Mouse (Mus musculus): ENCODE results near the gene Cables2. TPM values are rescaled to one million over a fixed set of nuclear protein-coding genes. Genes with fewer than 3 reads are reported as not detected.

Gene Cables2
- polyA plus RNA-seq, 1 experiment from 2014 or later: 18.5 TPM

DNA sequence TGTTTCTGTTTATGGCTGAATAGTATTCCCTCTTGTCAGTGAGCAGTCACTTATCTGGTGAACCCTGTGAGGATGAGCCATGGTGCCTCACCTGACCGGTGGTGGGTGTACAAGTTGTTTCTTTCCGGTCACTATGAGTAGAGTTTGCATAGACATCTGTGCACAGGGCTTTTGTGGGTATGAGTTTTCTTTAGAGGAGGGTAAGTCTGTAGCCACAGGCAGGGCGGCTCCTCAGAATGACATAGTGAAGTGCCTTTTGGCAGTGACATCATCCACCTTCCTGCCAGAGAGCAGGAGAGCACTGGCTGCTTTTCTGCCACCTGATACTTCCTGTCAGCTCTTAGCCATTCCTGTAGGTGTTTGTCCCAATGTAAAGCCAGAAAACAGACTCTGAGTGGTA lies 32.2 kb upstream of the Cables2 start:
- no peaks in the 10 kb centered on the region for H3K27me3 ChIP-seq (replicated peaks; ENCODE audit: control insufficient read depth, insufficient read depth, low read length)
- WGBS: 84% methylated on average over 3 of the region's 3 CpGs
- H3K9me3 ChIP-seq (ENCODE audit: control insufficient read depth, low read length): no peaks in the 10 kb centered on the region
- no peak overlapping the region for H3K4me2 ChIP-seq (ENCODE audit: low read length)
- no peak overlapping the region for H3K4me3 ChIP-seq (replicated peaks; ENCODE audit: low read length)
- ATAC-seq: no peak
- no peaks in the 10 kb centered on the region for H3K36me3 ChIP-seq (ENCODE audit: control insufficient read depth, insufficient read depth)
- H3K9ac ChIP-seq (replicated peaks; ENCODE audit: low read depth, low read length): no peak overlapping the region
- no peak overlapping the region for H3K27ac ChIP-seq (ENCODE audit: low read length)
- no peaks in the 10 kb centered on the region for H3K4me1 ChIP-seq (replicated peaks; ENCODE audit: control insufficient read depth, insufficient read depth, low read length)

GRCm38 (mm10) chr2:180304554-180304953 lies 31.3 kb upstream of the Cables2 start:
- no peak for ATAC-seq

DNA sequence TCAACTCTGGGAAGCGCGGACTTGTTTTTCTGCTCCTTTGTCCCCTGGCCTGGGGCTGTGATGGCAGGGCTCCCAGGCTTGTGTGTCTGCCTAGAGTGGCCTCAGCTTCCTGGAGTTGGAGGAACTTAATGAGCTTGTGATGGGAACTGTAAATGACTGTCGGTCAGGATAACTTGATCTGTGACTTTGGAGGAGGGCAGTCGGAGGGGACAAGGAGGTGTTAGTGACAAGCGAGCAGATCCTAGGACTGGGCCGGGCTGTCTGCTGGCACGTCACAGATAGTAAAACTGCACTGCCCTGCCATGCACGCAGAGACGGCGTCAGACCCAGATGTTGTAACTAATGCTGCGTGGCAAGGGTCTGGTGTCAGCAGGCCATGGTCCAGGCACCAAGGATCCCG lies 30.2 kb upstream of the Cables2 start:
- Histone ChIP-seq H3K4me1 (replicated peaks; ENCODE audit: control insufficient read depth, insufficient read depth, low read length) (no peaks in the 10 kb centered on the region), H3K27ac (ENCODE audit: low read length) (no peak overlapping the region), H3K4me3 (replicated peaks; ENCODE audit: low read length) (no peak overlapping the region), H3K27me3 (replicated peaks; ENCODE audit: control insufficient read depth, insufficient read depth, low read length) (no peaks in the 10 kb centered on the region), H3K9ac (replicated peaks; ENCODE audit: low read depth, low read length) (no peak overlapping the region), H3K9me3 (ENCODE audit: control insufficient read depth, low read length) (no peaks in the 10 kb centered on the region), H3K4me2 (ENCODE audit: low read length) (no peak overlapping the region), H3K36me3 (ENCODE audit: control insufficient read depth, insufficient read depth) (no peaks in the 10 kb centered on the region)
- no peak for ATAC-seq
- WGBS: 92% methylated on average over 12 of the region's 12 CpGs

More at GRCm38 (mm10) chr2:180304554-180304953, 31.3 kb upstream of the Cables2 start:
- Histone ChIP-seq H3K4me3 (replicated peaks; ENCODE audit: low read length) (no peak overlapping the region), H3K27ac (ENCODE audit: low read length) (no peak overlapping the region), H3K9ac (replicated peaks; ENCODE audit: low read depth, low read length) (no peak overlapping the region), H3K9me3 (ENCODE audit: control insufficient read depth, low read length) (no peaks in the 10 kb centered on the region), H3K4me2 (ENCODE audit: low read length) (no peak overlapping the region), H3K4me1 (replicated peaks; ENCODE audit: control insufficient read depth, insufficient read depth, low read length) (no peaks in the 10 kb centered on the region), H3K36me3 (ENCODE audit: control insufficient read depth, insufficient read depth) (no peaks in the 10 kb centered on the region), H3K27me3 (replicated peaks; ENCODE audit: control insufficient read depth, insufficient read depth, low read length) (no peaks in the 10 kb centered on the region)
- 45% methylated on average over 4 of the region's 4 CpGs for whole genome bisulfite sequencing

DNA sequence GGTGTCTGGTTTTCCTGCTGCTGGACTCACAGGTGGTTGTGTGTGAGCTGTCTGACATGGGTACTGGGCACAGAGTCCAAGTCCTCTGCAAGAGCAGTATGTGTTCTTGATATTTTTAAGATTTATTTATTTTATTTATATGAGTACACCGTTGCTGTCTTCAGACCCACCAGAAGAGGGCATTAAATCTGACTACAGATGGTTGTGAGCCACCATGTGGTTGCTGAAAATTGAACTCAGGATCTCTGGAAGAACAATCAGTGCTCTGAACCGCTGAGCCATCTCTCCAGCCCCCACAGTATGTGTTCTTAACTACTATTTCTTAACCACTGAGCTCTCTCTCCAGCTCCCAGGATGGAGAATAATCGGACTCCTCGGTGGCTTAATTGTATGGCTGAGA lies 28.9 kb upstream of the Cables2 start:
- H3K36me3 ChIP-seq (ENCODE audit: control insufficient read depth, insufficient read depth): no peaks in the 10 kb centered on the region
- ATAC-seq: no peak
- no peaks in the 10 kb centered on the region for H3K9me3 ChIP-seq (ENCODE audit: control insufficient read depth, low read length)
- H3K4me1 ChIP-seq (replicated peaks; ENCODE audit: control insufficient read depth, insufficient read depth, low read length): no peaks in the 10 kb centered on the region
- 79% methylated on average over 4 of the region's 4 CpGs for WGBS
- H3K4me3 ChIP-seq (replicated peaks; ENCODE audit: low read length): no peak overlapping the region
- H3K27me3 ChIP-seq (replicated peaks; ENCODE audit: control insufficient read depth, insufficient read depth, low read length): no peaks in the 10 kb centered on the region
- no peak overlapping the region for H3K4me2 ChIP-seq (ENCODE audit: low read length)
- no peak overlapping the region for H3K9ac ChIP-seq (replicated peaks; ENCODE audit: low read depth, low read length)
- H3K27ac ChIP-seq (ENCODE audit: low read length): no peak overlapping the region

- no peaks in the 10 kb centered on the region for H3K27me3 ChIP-seq (replicated peaks; ENCODE audit: control insufficient read depth, insufficient read depth, low read length)
- WGBS: 58% methylated on average over 5 of the region's 5 CpGs
- H3K4me2 ChIP-seq (ENCODE audit: low read length): no peak overlapping the region
- H3K36me3 ChIP-seq (ENCODE audit: control insufficient read depth, insufficient read depth): no peaks in the 10 kb centered on the region
- no peaks in the 10 kb centered on the region for H3K4me1 ChIP-seq (replicated peaks; ENCODE audit: control insufficient read depth, insufficient read depth, low read length)
- no peak overlapping the region for H3K27ac ChIP-seq (ENCODE audit: low read length)
- no peaks in the 10 kb centered on the region for H3K9me3 ChIP-seq (ENCODE audit: control insufficient read depth, low read length)
- ATAC-seq: no peak
- no peak overlapping the region for H3K4me3 ChIP-seq (replicated peaks; ENCODE audit: low read length)
- H3K9ac ChIP-seq (replicated peaks; ENCODE audit: low read depth, low read length): no peak overlapping the region
Observed at GRCm38 (mm10) chr2:180300771-180301170, 27.5 kb upstream of the Cables2 start.

- Histone ChIP-seq H3K36me3 (ENCODE audit: control insufficient read depth, insufficient read depth) (no peaks in the 10 kb centered on the region), H3K9me3 (ENCODE audit: control insufficient read depth, low read length) (no peaks in the 10 kb centered on the region), H3K4me3 (replicated peaks; ENCODE audit: low read length) (no peak overlapping the region), H3K4me2 (ENCODE audit: low read length) (no peak overlapping the region), H3K27ac (ENCODE audit: low read length) (no peak overlapping the region), H3K4me1 (replicated peaks; ENCODE audit: control insufficient read depth, insufficient read depth, low read length) (no peaks in the 10 kb centered on the region), H3K9ac (replicated peaks; ENCODE audit: low read depth, low read length) (no peak overlapping the region), H3K27me3 (replicated peaks; ENCODE audit: control insufficient read depth, insufficient read depth, low read length) (no peaks in the 10 kb centered on the region)
- ATAC-seq: no peak
- WGBS: 76% methylated on average over 2 of the region's 2 CpGs
Observed at GRCm38 (mm10) chr2:180300252-180300651, 27.0 kb upstream of the Cables2 start.

GRCm38 (mm10) chr2:180292906-180293305 lies 19.6 kb upstream of the Cables2 start:
- no peak overlapping the region for H3K27ac ChIP-seq (ENCODE audit: low read length)
- no peak overlapping the region for H3K4me2 ChIP-seq (ENCODE audit: low read length)
- H3K9me3 ChIP-seq (ENCODE audit: control insufficient read depth, low read length): no peaks in the 10 kb centered on the region
- H3K4me1 ChIP-seq (replicated peaks; ENCODE audit: control insufficient read depth, insufficient read depth, low read length): no peaks in the 10 kb centered on the region
- WGBS: 76% methylated on average over 8 of the region's 8 CpGs
- no peaks in the 10 kb centered on the region for H3K36me3 ChIP-seq (ENCODE audit: control insufficient read depth, insufficient read depth)
- no peak overlapping the region for H3K9ac ChIP-seq (replicated peaks; ENCODE audit: low read depth, low read length)
- no peak overlapping the region for H3K4me3 ChIP-seq (replicated peaks; ENCODE audit: low read length)
- no peaks in the 10 kb centered on the region for H3K27me3 ChIP-seq (replicated peaks; ENCODE audit: control insufficient read depth, insufficient read depth, low read length)
- no peak for ATAC-seq

GRCm38 (mm10) chr2:180292026-180292425 lies 18.7 kb upstream of the Cables2 start:
- H3K9me3 ChIP-seq (ENCODE audit: control insufficient read depth, low read length): no peaks in the 10 kb centered on the region
- no peak overlapping the region for H3K4me2 ChIP-seq (ENCODE audit: low read length)
- no peaks in the 10 kb centered on the region for H3K36me3 ChIP-seq (ENCODE audit: control insufficient read depth, insufficient read depth)
- H3K4me1 ChIP-seq (replicated peaks; ENCODE audit: control insufficient read depth, insufficient read depth, low read length): no peaks in the 10 kb centered on the region
- H3K27me3 ChIP-seq (replicated peaks; ENCODE audit: control insufficient read depth, insufficient read depth, low read length): no peaks in the 10 kb centered on the region
- H3K4me3 ChIP-seq (replicated peaks; ENCODE audit: low read length): no peak overlapping the region
- 79% methylated on average over 4 of the region's 4 CpGs for WGBS
- no peak overlapping the region for H3K27ac ChIP-seq (ENCODE audit: low read length)
- H3K9ac ChIP-seq (replicated peaks; ENCODE audit: low read depth, low read length): no peak overlapping the region
- no peak for ATAC-seq

DNA sequence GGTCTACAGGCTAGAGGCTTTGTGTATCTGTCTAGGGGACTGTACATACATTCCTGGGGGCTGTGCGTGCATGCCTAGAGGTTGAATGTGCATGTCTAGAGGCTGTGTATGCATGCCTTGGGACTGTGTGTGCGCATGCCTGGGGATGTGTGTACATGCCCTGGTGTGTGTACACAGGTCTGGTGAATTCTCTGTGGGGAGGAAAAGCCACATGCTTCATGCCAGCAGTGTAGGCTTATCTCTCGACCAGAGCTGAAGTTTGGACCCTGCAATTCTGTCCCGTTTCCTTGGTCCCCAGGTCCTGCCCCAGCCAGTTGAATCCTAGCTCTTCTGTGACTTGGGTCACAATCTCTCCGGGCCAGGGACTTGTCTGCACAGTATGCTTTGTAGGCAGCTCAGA lies 18.3 kb upstream of the Cables2 start:
- no peaks in the 10 kb centered on the region for H3K27me3 ChIP-seq (replicated peaks; ENCODE audit: control insufficient read depth, insufficient read depth, low read length)
- no peak overlapping the region for H3K4me2 ChIP-seq (ENCODE audit: low read length)
- no peak for ATAC-seq
- H3K36me3 ChIP-seq (ENCODE audit: control insufficient read depth, insufficient read depth): no peaks in the 10 kb centered on the region
- no peaks in the 10 kb centered on the region for H3K9me3 ChIP-seq (ENCODE audit: control insufficient read depth, low read length)
- no peaks in the 10 kb centered on the region for H3K4me1 ChIP-seq (replicated peaks; ENCODE audit: control insufficient read depth, insufficient read depth, low read length)
- no peak overlapping the region for H3K4me3 ChIP-seq (replicated peaks; ENCODE audit: low read length)
- no peak overlapping the region for H3K27ac ChIP-seq (ENCODE audit: low read length)
- H3K9ac ChIP-seq (replicated peaks; ENCODE audit: low read depth, low read length): no peak overlapping the region
- WGBS: 88% methylated on average over 5 of the region's 5 CpGs

GRCm38 (mm10) chr2:180290503-180290902 lies 17.2 kb upstream of the Cables2 start:
- Histone ChIP-seq H3K9ac (replicated peaks; ENCODE audit: low read depth, low read length) (no peak overlapping the region), H3K27me3 (replicated peaks; ENCODE audit: control insufficient read depth, insufficient read depth, low read length) (no peaks in the 10 kb centered on the region), H3K4me3 (replicated peaks; ENCODE audit: low read length) (no peak overlapping the region), H3K4me1 (replicated peaks; ENCODE audit: control insufficient read depth, insufficient read depth, low read length) (no peaks in the 10 kb centered on the region), H3K36me3 (ENCODE audit: control insufficient read depth, insufficient read depth) (no peaks in the 10 kb centered on the region), H3K4me2 (ENCODE audit: low read length) (no peak overlapping the region), H3K9me3 (ENCODE audit: control insufficient read depth, low read length) (no peaks in the 10 kb centered on the region), H3K27ac (ENCODE audit: low read length) (no peak overlapping the region)
- no peak for ATAC-seq
- 65% methylated on average over 6 of the region's 6 CpGs for WGBS
